24 mouse cellular contexts compared by ENCODE assay signal in genomic region chr1:63696861-63697260, GRCm38 (mm10). TPM values are rescaled to one million over a fixed set of nuclear protein-coding genes. Genes with fewer than 3 reads are reported as not detected.
DNase-seq lines count a peak whose midpoint lies in the region; ATAC-seq lines count a peak whose summit lies in the region.
"Had no signal": no experiment of that assay in that cellular context is flagged by ENCODE, and none has a peak within 500 bp of the region (broad histone marks: within the 10 kb centered on the region; RNA-seq: fewer than 3 reads in every experiment).

No protein-coding gene starts in this region.

- no peaks in the 10 kb centered on the region for H3K9me3 ChIP-seq in kidney, embryonic 16.5 days (ENCODE audit: low read length)
- H3K9me3 ChIP-seq: embryonic facial prominence, embryonic 12.5 days; forebrain, embryonic 12.5 days; G1E; heart, embryonic 10.5 days; hindbrain, embryonic 13.5 days had no signal

- intact Hi-C loops in left cerebral cortex, postnatal 4 days (cut with DNase I) = no loop called here
- intact Hi-C loops in left cerebral cortex, postnatal 14 days (cut with DNase I) = no loop called here

- H3K4me1 ChIP-seq in kidney, embryonic 16.5 days (ENCODE audit: insufficient read depth, low read length) = no peaks in the 10 kb centered on the region
- H3K4me1 ChIP-seq: embryonic facial prominence, embryonic 12.5 days; forebrain, embryonic 12.5 days; heart, embryonic 10.5 days; hindbrain, embryonic 13.5 days had no signal

- H3K27me3 ChIP-seq in kidney, embryonic 16.5 days (ENCODE audit: insufficient read depth, low read length) = no peaks in the 10 kb centered on the region
- H3K27me3 ChIP-seq: embryonic facial prominence, embryonic 12.5 days; forebrain, embryonic 12.5 days; hindbrain, embryonic 13.5 days had no signal

- no peak overlapping the region for H3K4me2 ChIP-seq in kidney, embryonic 16.5 days (replicated peaks; ENCODE audit: low read depth, low read length)
- H3K4me2 ChIP-seq: embryonic facial prominence, embryonic 12.5 days; forebrain, embryonic 12.5 days; hindbrain, embryonic 13.5 days had no signal

- no peak overlapping the region for H3K4me3 ChIP-seq in kidney, embryonic 16.5 days (ENCODE audit: low read length)
- H3K4me3 ChIP-seq: embryonic facial prominence, embryonic 12.5 days; forebrain, embryonic 12.5 days; gastrocnemius, adult 2 months; heart, embryonic 10.5 days; hindbrain, embryonic 13.5 days had no signal

- WGBS in kidney, embryonic 16.5 days = 79% methylated on average over 3 of the region's 3 CpGs

- no peak overlapping the region for H3K9ac ChIP-seq in kidney, embryonic 16.5 days (replicated peaks; ENCODE audit: low read length)
- H3K9ac ChIP-seq: embryonic facial prominence, embryonic 12.5 days; forebrain, embryonic 12.5 days; forebrain, postnatal 0 days; hindbrain, embryonic 13.5 days had no signal

- no peaks in the 10 kb centered on the region for H3K36me3 ChIP-seq in kidney, embryonic 16.5 days (ENCODE audit: insufficient read depth, low read length)
- H3K36me3 ChIP-seq: embryonic facial prominence, embryonic 12.5 days; forebrain, embryonic 12.5 days; G1E; heart, embryonic 10.5 days; hindbrain, embryonic 13.5 days had no signal

- no peak overlapping the region for H3K27ac ChIP-seq in kidney, embryonic 16.5 days (ENCODE audit: low read length)
- H3K27ac ChIP-seq: embryonic facial prominence, embryonic 12.5 days; forebrain, embryonic 12.5 days; gastrocnemius, adult 2 months; heart, embryonic 10.5 days; hindbrain, embryonic 13.5 days had no signal

- no peak for ATAC-seq in kidney, embryonic 16.5 days (ENCODE audit: low FRiP score, low TSS enrichment)
- ATAC-seq: CD4-positive, CD25-positive, alpha-beta regulatory T cell, adult 4 months; forebrain, postnatal 0 days; intestine, embryonic 16.5 days had no signal

- DNase-seq in left cerebral cortex, postnatal 4 days = peak; percentile 57
- DNase-seq in left cerebral cortex, postnatal 14 days (ENCODE audit: low spot score in 2 of 2) = no peak
- DNase-seq in cerebellum, adult 11-12 months = peak; percentile 10
- DNase-seq in cerebellum, adult 8-10 months = peak; percentile 6
- DNase-seq in cerebellum, postnatal 14 days = peak; percentile 33 to 64
- no peak for DNase-seq in right cerebral cortex, postnatal 36 days (ENCODE audit: low spot score in 2 of 2)
- DNase-seq in ovary, postnatal 36 days (ENCODE audit: low spot score) = no peak
- DNase-seq: adrenal gland, postnatal 10 days; forebrain, postnatal 0 days; gastrocnemius, adult 2 months; gastrocnemius, postnatal 36 days; heart, adult 18-20 months; heart, postnatal 10 days; kidney, adult 2 months had no signal

RNA-seq across cellular contexts. Expression of gene Dytn, which starts 10.1 kb away (rescaled TPM):
- total RNA-seq in left cerebral cortex, postnatal 4 days (2021) = not detected
- not detected for total RNA-seq in left cerebral cortex, postnatal 14 days (2021)
- not detected in 2 replicates for polyA plus RNA-seq in kidney, embryonic 16.5 days (2015; fragmentation: Nextera tagmentation; extraction: Ambion mirVana)
- total RNA-seq: adrenal gland, postnatal 10 days; forebrain, postnatal 0 days; gastrocnemius, adult 2 months; gastrocnemius, postnatal 36 days; heart, adult 18-20 months; heart, postnatal 10 days; hematopoietic stem cell, adult 5-6 weeks had no signal
- polyA plus RNA-seq: CD4-positive, CD25-positive, alpha-beta regulatory T cell, adult 4 months; forebrain, embryonic 12.5 days; forebrain, postnatal 0 days; G1E; heart, embryonic 10.5 days; heart, embryonic 14.5 days; intestine, embryonic 16.5 days; kidney, adult 2 months had no signal

RNA-seq across cellular contexts. Expression of gene Mdh1b, which starts 33.3 kb away (rescaled TPM):
- total RNA-seq in left cerebral cortex, postnatal 4 days (2021) = under 1 TPM in 1 of 2 experiments, not detected in 1; 0.34 TPM
- under 1 TPM; 0.57 to 0.66 TPM for total RNA-seq in left cerebral cortex, postnatal 14 days (2021)
- 0.10 and 0.11 TPM in 2 replicates for polyA plus RNA-seq in kidney, embryonic 16.5 days (2015; fragmentation: Nextera tagmentation; extraction: Ambion mirVana)
- total RNA-seq: adrenal gland, postnatal 10 days; gastrocnemius, adult 2 months; gastrocnemius, postnatal 36 days; heart, postnatal 10 days; hematopoietic stem cell, adult 5-6 weeks had no signal
- polyA plus RNA-seq: CD4-positive, CD25-positive, alpha-beta regulatory T cell, adult 4 months; embryonic facial prominence, embryonic 12.5 days; G1E; heart, embryonic 10.5 days; heart, embryonic 14.5 days; intestine, embryonic 16.5 days had no signal

RNA-seq across cellular contexts. Expression of gene Fastkd2, which starts 33.6 kb away (rescaled TPM):
- total RNA-seq in left cerebral cortex, postnatal 4 days (2021) = 10 to 100 TPM; 15.9 to 23.1 TPM
- total RNA-seq in left cerebral cortex, postnatal 14 days (2021) = 10 to 100 TPM; 12.3 to 18.5 TPM
- polyA plus RNA-seq in kidney, embryonic 16.5 days (2015; fragmentation: Nextera tagmentation; extraction: Ambion mirVana) = 54.8 and 59.8 TPM in 2 replicates

Comparison
In these comparisons a context has a peak if more than half of its experiments do, and no peak if none do; other contexts are left out.
1. DNase-seq: peak in left cerebral cortex, postnatal 4 days (single experiment), cerebellum, adult 11-12 months (single experiment), cerebellum, adult 8-10 months (single experiment) and cerebellum, postnatal 14 days (2 of 2); none in left cerebral cortex, postnatal 14 days (0 of 2), right cerebral cortex, postnatal 36 days (0 of 2) and ovary, postnatal 36 days (single experiment).